Mouse (Mus musculus) intestine, embryonic 14.5 days (tissue): ENCODE measurements around the gene Eif2b3. TPM values are rescaled to one million over a fixed set of nuclear protein-coding genes. Genes with fewer than 3 reads are reported as not detected.

Experiments used
- ATAC-seq: fragments of 200-750 bp; cut with Nextera tagmentation; replicated peaks from 2 replicates; pipeline ENCODE4 v1.8.0; 2017; ENCODE audit warnings: low read depth, moderate number of reproducible peaks, moderate TSS enrichment, moderate library complexity; ENCODE audit not compliant: low FRiP score, low TSS enrichment
- DNase-seq: peaks from one replicate; pipeline ENCODE4 v3.0.0-alpha.2; 2018; ENCODE audit warnings: low spot score
- H3K27ac ChIP-seq: fragments of 300-500 bp; sonication (generic); 2 replicates; pipeline ENCODE4 v1.5.1; 2014; ENCODE audit warnings: low read depth, mild to moderate bottlenecking, control low read depth
- H3K27me3 ChIP-seq: fragments of 300-500 bp; sonication (generic); replicated peaks from 2 replicates; pipeline ENCODE4 v1.6.1; 2014; ENCODE audit warnings: low read length, control low read depth; ENCODE audit not compliant: control insufficient read depth, insufficient read depth
- H3K36me3 ChIP-seq: fragments of 300-500 bp; sonication (generic); 2 replicates; pipeline ENCODE4 v1.6.1; 2014; ENCODE audit warnings: low read length, control low read depth; ENCODE audit not compliant: control insufficient read depth, insufficient read depth
- H3K4me1 ChIP-seq: fragments of 300-500 bp; sonication (generic); replicated peaks from 2 replicates; pipeline ENCODE4 v1.6.1; 2014; ENCODE audit warnings: low read length, control low read depth, mixed read lengths; ENCODE audit not compliant: control insufficient read depth, insufficient read depth
- H3K4me2 ChIP-seq: fragments of 300-500 bp; sonication (generic); 2 replicates; pipeline ENCODE4 v1.6.1; 2014; ENCODE audit warnings: low read length
- H3K4me3 ChIP-seq: fragments of 300-500 bp; sonication (generic); 2 replicates; pipeline ENCODE4 v1.5.1; 2014; ENCODE audit warnings: low read depth, low read length, control low read depth, mixed read lengths
- H3K9ac ChIP-seq: fragments of 300-500 bp; sonication (generic); 2 replicates; pipeline ENCODE4 v1.6.1; 2014; ENCODE audit warnings: mild to moderate bottlenecking, low read length
- H3K9me3 ChIP-seq: fragments of 300-500 bp; sonication (generic); 2 replicates; pipeline ENCODE4 v1.6.1; 2016; ENCODE audit warnings: low read length, control low read depth; ENCODE audit not compliant: control insufficient read depth
- WGBS: fragments of 180-500 bp; shearing (Covaris S2); extraction: QIAGEN DNeasy Blood & Tissue Kit; methylation state at CpG from one replicate; pipeline ENCODE4 v1.1.7; 2014; 5-methylcytosine and 5-hydroxymethylcytosine counted together
- polyA plus RNA-seq: library from polyadenylated mRNA; unstranded; fragments of >200 nt; fragmentation: Nextera tagmentation; extraction: Ambion mirVana; gene quantifications from 2 replicates; pipeline ENCODE4 v1.2.1, GENCODE M21; 2014

Gene Eif2b3
- polyA plus RNA-seq, 1 experiment from 2014 or later, result 41.2 TPM

DNA sequence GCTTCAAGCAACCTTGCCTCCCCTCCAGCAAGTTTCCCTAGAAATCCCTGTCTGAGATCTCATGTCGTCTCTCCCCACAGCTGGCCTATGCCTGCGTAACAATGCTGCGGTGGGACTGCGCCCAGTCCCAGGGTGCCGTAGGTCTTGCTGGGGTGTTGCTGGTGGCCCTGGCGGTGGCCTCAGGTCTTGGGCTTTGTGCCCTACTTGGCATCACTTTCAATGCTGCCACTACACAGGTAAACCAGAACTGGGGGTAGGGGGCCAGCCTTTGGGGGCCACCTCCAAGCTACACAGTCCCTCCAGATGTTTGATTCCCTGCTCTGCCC lies 89.3 kb downstream of the Eif2b3 start:
- H3K4me3 ChIP-seq, result no peak overlapping the region
- H3K9me3 ChIP-seq, result no peaks in the 10 kb centered on the region
- ATAC-seq (no peak), DNase-seq (no peak)
- no peak overlapping the region for H3K4me2 ChIP-seq
- 95% methylated on average over 6 of the region's 6 CpGs for WGBS
- H3K27ac ChIP-seq, result no peak overlapping the region
- H3K4me1 ChIP-seq, result no peaks in the 10 kb centered on the region
- H3K27me3 ChIP-seq, result no peaks in the 10 kb centered on the region
- H3K36me3 ChIP-seq, result peaks cover 53% of the 10 kb centered on the region
- H3K9ac ChIP-seq, result no peak overlapping the region

DNA sequence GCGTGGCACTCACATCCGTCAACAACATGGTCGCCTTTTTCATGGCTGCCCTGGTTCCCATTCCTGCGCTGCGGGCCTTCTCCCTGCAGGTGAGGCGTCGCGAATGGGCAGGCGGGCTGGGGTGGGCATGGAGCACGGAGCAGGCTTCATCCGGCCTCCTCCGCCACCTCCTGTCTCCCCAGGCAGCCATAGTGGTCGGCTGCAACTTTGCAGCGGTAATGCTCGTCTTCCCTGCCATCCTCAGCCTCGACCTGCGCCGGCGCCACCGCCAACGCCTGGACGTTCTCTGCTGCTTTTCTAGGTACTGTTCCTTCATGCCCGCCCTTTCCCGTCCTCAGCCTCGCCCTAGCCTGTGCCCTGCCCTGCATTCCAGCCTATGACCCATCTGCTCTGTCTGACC lies 90.1 kb downstream of the Eif2b3 start:
- no peaks in the 10 kb centered on the region for H3K9me3 ChIP-seq
- no peak overlapping the region for H3K4me2 ChIP-seq
- no peaks in the 10 kb centered on the region for H3K27me3 ChIP-seq
- H3K36me3 ChIP-seq, result peaks cover 59% of the 10 kb centered on the region
- no peak overlapping the region for H3K9ac ChIP-seq
- ATAC-seq, result no peak
- 91% methylated on average over 25 of the region's 25 CpGs for WGBS
- H3K4me1 ChIP-seq, result no peaks in the 10 kb centered on the region
- no peak overlapping the region for H3K4me3 ChIP-seq
- H3K27ac ChIP-seq, result no peak overlapping the region
- DNase-seq, result no peak

DNA sequence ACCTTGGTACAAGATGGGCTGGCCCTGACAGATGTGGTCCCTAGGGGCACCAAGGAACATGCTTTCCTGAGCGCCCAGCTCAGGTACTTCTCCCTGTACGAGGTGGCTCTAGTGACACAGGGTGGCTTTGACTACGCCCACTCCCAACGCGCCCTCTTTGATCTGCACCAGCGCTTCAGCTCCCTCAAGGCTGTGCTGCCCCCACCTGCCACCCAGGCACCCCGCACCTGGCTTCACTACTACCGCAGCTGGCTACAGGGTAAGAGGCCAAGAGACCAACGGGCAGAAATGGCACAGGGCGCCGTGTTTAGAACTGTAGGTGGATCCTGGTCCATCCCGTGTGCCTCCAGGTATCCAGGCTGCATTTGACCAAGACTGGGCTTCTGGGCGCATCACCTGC lies 91.0 kb downstream of the Eif2b3 start:
- H3K36me3 ChIP-seq, result peaks cover 64% of the 10 kb centered on the region
- H3K4me3 ChIP-seq, result no peak overlapping the region
- DNase-seq, result no peak
- H3K4me2 ChIP-seq, result no peak overlapping the region
- ATAC-seq, result no peak
- H3K27ac ChIP-seq, result no peak overlapping the region
- WGBS, result 85% methylated on average over 13 of the region's 13 CpGs
- H3K9ac ChIP-seq, result no peak overlapping the region
- no peaks in the 10 kb centered on the region for H3K4me1 ChIP-seq
- H3K9me3 ChIP-seq, result no peaks in the 10 kb centered on the region
- no peaks in the 10 kb centered on the region for H3K27me3 ChIP-seq

DNA sequence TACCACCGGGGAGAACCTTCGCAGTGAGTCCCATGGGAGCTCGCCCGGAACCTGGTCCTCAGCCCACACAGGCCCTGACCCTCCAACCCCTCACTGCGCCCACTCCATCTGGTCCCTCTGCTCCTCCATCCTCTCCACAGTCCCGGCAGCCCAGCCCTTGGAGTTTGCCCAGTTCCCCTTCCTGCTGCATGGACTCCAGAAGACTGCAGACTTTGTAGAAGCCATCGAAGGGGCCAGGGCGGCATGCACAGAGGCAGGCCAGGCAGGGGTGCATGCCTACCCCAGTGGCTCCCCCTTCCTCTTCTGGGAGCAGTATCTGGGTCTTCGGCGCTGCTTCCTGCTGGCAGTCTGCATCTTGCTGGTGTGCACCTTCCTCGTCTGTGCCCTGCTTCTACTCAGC lies 91.8 kb downstream of the Eif2b3 start:
- H3K9ac ChIP-seq, result no peak overlapping the region
- no peak overlapping the region for H3K27ac ChIP-seq
- H3K4me1 ChIP-seq, result no peaks in the 10 kb centered on the region
- no peak overlapping the region for H3K4me2 ChIP-seq
- WGBS, result 89% methylated on average over 11 of the region's 11 CpGs
- no peaks in the 10 kb centered on the region for H3K9me3 ChIP-seq
- peaks cover 64% of the 10 kb centered on the region for H3K36me3 ChIP-seq
- no peak for DNase-seq
- H3K27me3 ChIP-seq, result no peaks in the 10 kb centered on the region
- ATAC-seq, result no peak
- H3K4me3 ChIP-seq, result no peak overlapping the region

DNA sequence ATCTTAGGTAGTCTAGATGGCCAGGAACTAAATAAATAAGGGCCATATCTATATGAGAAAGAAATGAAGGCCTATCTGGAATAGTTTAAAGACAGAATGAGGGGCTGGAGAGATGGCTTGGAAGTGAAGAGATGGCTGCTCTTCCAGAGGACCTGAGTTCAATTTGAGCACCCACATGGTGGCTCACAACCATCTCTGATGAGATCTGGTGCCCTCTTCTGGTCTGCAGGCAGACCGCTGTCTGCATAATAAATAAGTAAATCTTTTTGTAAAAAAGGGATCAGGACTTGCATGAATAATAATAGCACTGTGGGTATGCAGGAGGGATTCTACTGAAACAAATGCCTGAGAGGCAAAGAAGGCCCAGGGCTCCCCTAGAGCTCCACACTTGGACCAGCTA lies 94.0 kb downstream of the Eif2b3 start:
- no peak for ATAC-seq
- H3K27me3 ChIP-seq, result no peaks in the 10 kb centered on the region
- H3K27ac ChIP-seq, result no peak overlapping the region
- H3K36me3 ChIP-seq, result peaks cover 55% of the 10 kb centered on the region
- no peak overlapping the region for H3K9ac ChIP-seq
- WGBS, result 80% methylated on average over 1 of the region's 1 CpGs
- DNase-seq, result no peak
- no peak overlapping the region for H3K4me3 ChIP-seq
- H3K9me3 ChIP-seq, result no peaks in the 10 kb centered on the region
- no peaks in the 10 kb centered on the region for H3K4me1 ChIP-seq
- H3K4me2 ChIP-seq, result no peak overlapping the region

DNA sequence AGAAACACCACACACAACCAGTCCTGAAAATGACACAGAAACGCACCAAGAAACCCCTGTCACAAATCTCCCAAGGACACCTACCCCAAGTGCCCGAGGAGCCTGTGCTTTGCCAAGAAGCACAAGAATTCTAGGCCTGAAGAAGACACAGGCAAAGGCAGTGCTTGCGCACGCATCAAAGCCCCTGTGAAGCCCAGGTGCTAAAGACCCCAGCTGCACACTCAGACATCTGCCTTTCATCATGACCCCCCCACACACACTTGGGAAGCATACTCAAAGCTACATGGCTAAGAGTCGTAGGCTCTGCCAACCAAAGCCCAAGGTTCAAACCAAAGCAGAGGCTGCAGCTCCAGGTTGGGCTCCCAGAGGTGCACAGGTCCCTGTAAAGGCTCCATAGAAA lies 96.4 kb downstream of the Eif2b3 start:
- H3K9ac ChIP-seq, result no peak overlapping the region
- no peak overlapping the region for H3K4me3 ChIP-seq
- no peak overlapping the region for H3K4me2 ChIP-seq
- WGBS, result 87% methylated on average over 5 of the region's 5 CpGs
- H3K27me3 ChIP-seq, result no peaks in the 10 kb centered on the region
- no peaks in the 10 kb centered on the region for H3K9me3 ChIP-seq
- H3K27ac ChIP-seq, result no peak overlapping the region
- no peak for DNase-seq
- no peak for ATAC-seq
- H3K36me3 ChIP-seq, result peaks cover 32% of the 10 kb centered on the region
- H3K4me1 ChIP-seq, result peaks cover 5% of the 10 kb centered on the region; the same call in 1 of the 2 replicates

DNA sequence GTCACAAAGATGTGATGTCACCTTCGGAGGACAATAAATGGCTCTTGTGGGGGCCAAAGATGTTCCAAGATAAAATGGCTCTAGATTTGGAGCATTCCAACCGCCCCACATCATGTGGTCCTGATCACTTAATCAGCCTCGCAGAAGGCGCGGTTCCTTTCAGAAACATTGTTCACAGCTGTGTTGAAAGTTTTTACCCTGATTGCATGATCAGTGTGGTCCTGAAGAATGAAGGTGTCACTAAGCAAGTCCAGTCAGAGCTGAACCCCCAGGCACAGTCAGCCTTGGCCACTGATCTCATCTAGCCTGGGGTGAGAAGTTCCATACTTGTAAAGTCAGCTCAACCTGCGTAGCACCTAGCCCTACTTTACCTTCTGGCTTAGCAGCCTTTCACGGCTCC lies 98.7 kb downstream of the Eif2b3 start:
- Histone ChIP-seq H3K9ac (no peak overlapping the region), H3K4me3 (no peak overlapping the region), H3K4me1 (peaks cover 11% of the 10 kb centered on the region; the same call in 1 of the 2 replicates), H3K27ac (no peak overlapping the region), H3K4me2 (no peak overlapping the region), H3K27me3 (no peaks in the 10 kb centered on the region), H3K9me3 (no peaks in the 10 kb centered on the region), H3K36me3 (peaks cover 16% of the 10 kb centered on the region; the same call in 1 of the 2 replicates)
- no peak for DNase-seq
- ATAC-seq, result no peak
- 97% methylated on average over 7 of the region's 7 CpGs for WGBS

DNA sequence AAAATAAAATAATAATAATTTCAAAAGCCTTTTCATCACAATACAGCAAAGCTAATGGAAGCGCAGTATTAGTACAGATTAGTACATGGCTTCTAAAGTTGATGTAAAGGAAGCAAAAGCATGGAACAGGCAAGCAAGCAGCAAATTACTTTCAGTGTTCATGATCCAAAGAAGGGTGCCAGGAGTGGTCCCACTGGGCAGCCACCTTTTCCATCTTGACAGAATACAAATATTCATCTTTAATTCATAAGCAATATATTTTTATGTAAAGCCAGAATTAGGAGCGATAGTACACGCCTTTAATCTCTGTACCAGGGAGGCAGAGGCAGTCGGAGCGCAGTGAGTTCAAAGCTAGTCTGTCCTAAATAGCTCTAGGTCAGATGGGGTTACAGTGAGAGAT lies 100.4 kb downstream of the Eif2b3 start:
- ATAC-seq (no peak), DNase-seq (no peak)
- Histone ChIP-seq H3K27ac (peak overlapping the region; percentile 93), H3K36me3 (peaks cover 2% of the 10 kb centered on the region; the same call in 1 of the 2 replicates), H3K4me1 (peaks cover 15% of the 10 kb centered on the region; the same call in 1 of the 2 replicates), H3K9ac (peak overlapping the region; percentile 72), H3K27me3 (no peaks in the 10 kb centered on the region), H3K4me3 (peak overlapping the region; percentile 69), H3K4me2 (peak overlapping the region; percentile 100), H3K9me3 (no peaks in the 10 kb centered on the region)
- WGBS, result 78% methylated on average over 5 of the region's 5 CpGs

DNA sequence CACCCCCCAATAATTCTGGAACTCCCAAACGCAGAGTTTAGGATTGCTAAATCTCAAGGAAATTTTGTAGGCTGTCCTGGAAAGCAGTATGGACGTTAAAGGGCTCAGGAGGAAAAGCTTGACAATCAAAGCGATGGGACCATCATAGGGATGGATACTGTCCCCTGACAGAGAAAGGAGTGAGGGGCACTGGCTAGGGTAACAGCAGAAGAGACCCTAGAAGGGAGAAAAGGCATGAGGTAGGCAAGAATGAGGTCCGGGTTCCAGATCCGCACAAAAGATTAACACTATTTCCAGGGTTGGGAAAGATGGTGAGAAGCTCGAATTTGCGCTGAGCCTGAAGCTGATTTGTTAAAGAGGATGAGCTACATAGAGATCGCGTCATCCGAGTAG lies 100.8 kb downstream of the Eif2b3 start:
- Histone ChIP-seq H3K4me2 (peak overlapping the region; percentile 100), H3K36me3 (no peaks in the 10 kb centered on the region), H3K27me3 (no peaks in the 10 kb centered on the region), H3K4me1 (peaks cover 19% of the 10 kb centered on the region), H3K9me3 (no peaks in the 10 kb centered on the region), H3K4me3 (peak overlapping the region; percentile 69), H3K27ac (peak overlapping the region; percentile 93), H3K9ac (peak overlapping the region; percentile 72)
- DNase-seq (peak; percentile 62), ATAC-seq (no peak; the same call in 1 of the 2 replicates)
- WGBS, result 5% methylated on average over 10 of the region's 10 CpGs
